Mouse (Mus musculus) lung, adult 2 months (tissue): Measurements from ENCODE around the gene Unc5a. TPM values are rescaled to one million over a fixed set of nuclear protein-coding genes. Genes with fewer than 3 reads are reported as not detected.

ENCODE experiments used
- DNase-seq: peaks from one replicate; pipeline ENCODE4 v3.0.0; 2022
- H3K4me1 ChIP-seq: fragments of 200-500 bp; 2 replicates; pipeline ENCODE4 v1.6.1; 2011; ENCODE audit warnings: low read length; ENCODE audit not compliant: control insufficient read depth, insufficient read depth
- H3K4me3 ChIP-seq: fragments of 200-500 bp; replicated peaks from 2 replicates; pipeline ENCODE3; 2011; ENCODE audit warnings: low read depth, mild to moderate bottlenecking, control low read depth, low read length; ENCODE audit errors: extremely low read depth
- CTCF ChIP-seq: fragments of 200-500 bp; IDR thresholded peaks from 2 replicates; pipeline ENCODE4 v1.5.1; 2011; ENCODE audit warnings: mild to moderate bottlenecking, low read length, control low read depth; ENCODE audit not compliant: insufficient read depth
- POLR2A ChIP-seq: fragments of 200-500 bp; IDR thresholded peaks from 2 replicates; pipeline ENCODE4 v1.6.1; 2011; ENCODE audit warnings: low read depth, mild to moderate bottlenecking, control low read depth, low read length, borderline replicate concordance; ENCODE audit errors: extremely low read depth
- WGBS: fragments of 180-500 bp; shearing (Covaris S2); methylation state at CpG from one replicate; pipeline ENCODE4 v1.1.7; 2018; 5-methylcytosine and 5-hydroxymethylcytosine counted together
- polyA plus RNA-seq: library from polyadenylated mRNA; depleted of rRNA; stranded (reverse); fragments of >200 nt; gene quantifications from 2 replicates; pipeline ENCODE4 v1.2.3, GENCODE M21; 2012

The Unc5a gene
- polyA plus RNA-seq, 1 experiment, result 2.9 TPM

DNA sequence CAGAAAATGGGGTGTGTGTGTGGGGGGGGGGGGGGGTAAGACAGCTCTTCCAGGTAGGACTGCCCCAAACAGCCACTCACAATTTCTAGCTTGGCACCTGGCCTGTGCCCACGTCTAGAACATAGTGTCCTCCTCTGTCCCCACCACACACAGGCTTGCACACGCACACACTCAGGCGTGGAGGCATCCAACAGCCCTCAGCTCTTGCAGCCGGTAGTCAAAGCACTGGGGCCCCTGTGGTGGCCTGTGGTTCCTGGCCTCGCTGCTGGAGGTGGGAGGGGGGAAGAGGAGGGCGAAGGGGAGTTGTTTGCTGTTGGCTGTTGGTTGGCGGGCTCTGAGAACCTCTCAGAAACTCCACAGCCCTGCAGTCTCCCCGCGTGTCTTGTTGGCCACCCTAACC lies 920 bp downstream of the Unc5a start:
- H3K4me3 ChIP-seq, result no peak overlapping the region
- 0 out of 2 replicates have a peak, but pooled peaks cover 3% of the 10 kb centered on the region for H3K4me1 ChIP-seq
- no peak for DNase-seq
- TF ChIP-seq CTCF (no peak), POLR2A (no peak)
- WGBS, result 9% methylated on average over 9 of the region's 9 CpGs

- no peak overlapping the region for H3K4me3 ChIP-seq
- 69% methylated on average over 5 of the region's 5 CpGs for WGBS
- DNase-seq, result no peak
- H3K4me1 ChIP-seq, result peaks cover 3% of the 10 kb centered on the region; the same call in 1 of the 2 replicates
- TF ChIP-seq POLR2A (no peak), CTCF (no peak)
These were observed 2.0 kb downstream of the Unc5a start for GRCm38 (mm10) chr13:54951166-54951565.

GRCm38 (mm10) chr13:54954745-54955144 lies 5.5 kb downstream of the Unc5a start:
- 69% methylated on average over 2 of the region's 2 CpGs for WGBS
- TF ChIP-seq POLR2A, result no peak
- TF ChIP-seq CTCF, result no peak
- H3K4me1 ChIP-seq, result peaks cover 5% of the 10 kb centered on the region; the same call in 1 of the 2 replicates
- DNase-seq, result no peak
- H3K4me3 ChIP-seq, result no peak overlapping the region

GRCm38 (mm10) chr13:54955695-54956471 lies 6.7 kb downstream of the Unc5a start:
- DNase-seq, result peak; percentile 16
- peaks cover 2% of the 10 kb centered on the region; the same call in 1 of the 2 replicates for H3K4me1 ChIP-seq
- under 1% methylated on average over 61 of the region's 61 CpGs for WGBS
- TF ChIP-seq POLR2A (no peak), CTCF (no peak)
- H3K4me3 ChIP-seq, result peak overlapping the region; percentile 69

GRCm38 (mm10) chr13:54957281-54957680 lies 8.1 kb downstream of the Unc5a start:
- no peak for TF ChIP-seq CTCF
- no peak for TF ChIP-seq POLR2A
- peaks cover 2% of the 10 kb centered on the region; the same call in 1 of the 2 replicates for H3K4me1 ChIP-seq
- no peak overlapping the region for H3K4me3 ChIP-seq
- 87% methylated on average over 7 of the region's 7 CpGs for WGBS
- DNase-seq, result no peak

GRCm38 (mm10) chr13:54959059-54959701 lies 10.0 kb downstream of the Unc5a start:
- Histone ChIP-seq H3K4me3 (no peak overlapping the region), H3K4me1 (peaks cover 2% of the 10 kb centered on the region; the same call in 1 of the 2 replicates)
- TF ChIP-seq CTCF, result no peak
- TF ChIP-seq POLR2A, result no peak
- no peak for DNase-seq
- WGBS, result 67% methylated on average over 15 of the region's 15 CpGs

- TF ChIP-seq CTCF (no peak), POLR2A (no peak)
- no peak for DNase-seq
- no peak overlapping the region for H3K4me3 ChIP-seq
- WGBS, result 72% methylated on average over 6 of the region's 6 CpGs
- H3K4me1 ChIP-seq, result peaks cover 2% of the 10 kb centered on the region; the same call in 1 of the 2 replicates
These were observed 10.6 kb downstream of the Unc5a start for GRCm38 (mm10) chr13:54959842-54960241.

DNA sequence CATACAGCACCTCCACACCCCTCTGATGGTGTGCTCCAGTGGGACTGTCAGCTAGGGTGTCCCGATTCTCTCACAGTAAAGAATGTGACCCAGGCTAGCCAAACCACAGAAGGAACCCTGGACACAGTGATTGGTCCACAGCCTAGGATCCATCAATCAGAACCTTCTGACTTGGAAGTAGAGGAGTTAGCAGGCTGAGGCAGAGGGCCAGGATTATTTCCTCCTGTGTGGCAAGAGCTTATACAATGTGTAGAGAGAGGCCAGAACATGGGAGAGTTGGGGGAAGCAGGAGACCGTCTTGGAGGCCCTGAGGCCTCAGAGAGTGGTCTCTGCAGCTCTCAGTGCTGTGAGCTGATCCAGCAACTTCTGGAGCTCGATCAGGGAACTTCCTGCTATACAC lies 11.3 kb downstream of the Unc5a start:
- no peak for DNase-seq
- Histone ChIP-seq H3K4me3 (no peak overlapping the region), H3K4me1 (peaks cover 2% of the 10 kb centered on the region; the same call in 1 of the 2 replicates)
- TF ChIP-seq CTCF (no peak), POLR2A (no peak)
- WGBS, result 54% methylated on average over 3 of the region's 3 CpGs

DNA sequence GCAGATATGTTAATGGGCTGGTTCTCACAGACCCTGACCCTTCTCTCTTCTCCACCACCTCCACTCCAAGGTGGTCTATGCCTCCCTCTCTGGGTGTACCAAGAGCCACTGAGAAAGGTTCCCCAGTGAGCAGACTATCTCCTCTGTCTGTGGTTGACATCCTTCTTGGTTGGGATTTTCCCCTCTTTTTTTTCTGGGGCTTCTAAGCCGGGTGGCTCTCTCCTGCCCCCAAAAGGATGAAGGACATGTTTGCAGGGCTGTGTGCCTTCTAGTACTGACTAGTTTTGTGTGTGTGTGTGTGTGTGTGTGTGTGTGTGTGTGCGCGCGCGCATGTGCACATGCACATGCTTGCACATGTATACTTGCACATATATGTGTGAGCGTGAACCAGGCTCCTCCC lies 16.0 kb downstream of the Unc5a start:
- DNase-seq, result no peak
- Histone ChIP-seq H3K4me1 (no peaks in the 10 kb centered on the region), H3K4me3 (no peak overlapping the region)
- 89% methylated on average over 6 of the region's 6 CpGs for WGBS
- TF ChIP-seq POLR2A (no peak), CTCF (no peak)
